Mouse (Mus musculus): ENCODE results near the gene Med21. TPM values are rescaled to one million over a fixed set of nuclear protein-coding genes. Genes with fewer than 3 reads are reported as not detected.

Med21 gene
- polyA plus RNA-seq (2012; rRNA removed): 65.5 and 68.3 TPM in 2 replicates

- DNase-seq (ENCODE audit: extremely low spot score in 1 of 2, low spot score in 1 of 2): peak; percentile 96 to 99
Measured at GRCm38 (mm10) chr6:146642276-146643183, at the start of gene Med21, which contains the start of gene Tm7sf3. TSS of gene Med21 (plus strand) at chr6:146642547. TSS of gene Tm7sf3 (minus strand) at chr6:146642824.

GRCm38 (mm10) chr6:146602601-146603000 lies 39.7 kb upstream of the Med21 start:
- no peak for DNase-seq (ENCODE audit: extremely low spot score in 1 of 2, low spot score in 1 of 2)

GRCm38 (mm10) chr6:146603651-146604050 lies 38.7 kb upstream of the Med21 start:
- DNase-seq (ENCODE audit: extremely low spot score in 1 of 2, low spot score in 1 of 2): no peak

- no peak for DNase-seq (ENCODE audit: extremely low spot score in 1 of 2, low spot score in 1 of 2)
Measured at GRCm38 (mm10) chr6:146611385-146611784, 31.0 kb upstream of the Med21 start.

- DNase-seq (ENCODE audit: extremely low spot score in 1 of 2, low spot score in 1 of 2): no peak
Measured at GRCm38 (mm10) chr6:146611897-146612296, 30.4 kb upstream of the Med21 start.

- DNase-seq (ENCODE audit: extremely low spot score in 1 of 2, low spot score in 1 of 2): no peak
Measured at GRCm38 (mm10) chr6:146612736-146613135, 29.6 kb upstream of the Med21 start.

- no peak for DNase-seq (ENCODE audit: extremely low spot score in 1 of 2, low spot score in 1 of 2)
Measured at GRCm38 (mm10) chr6:146613907-146614306, 28.4 kb upstream of the Med21 start.

GRCm38 (mm10) chr6:146614541-146614940 lies 27.8 kb upstream of the Med21 start:
- no peak for DNase-seq (ENCODE audit: extremely low spot score in 1 of 2, low spot score in 1 of 2)

- no peak for DNase-seq (ENCODE audit: extremely low spot score in 1 of 2, low spot score in 1 of 2)
Measured at GRCm38 (mm10) chr6:146615891-146616290, 26.5 kb upstream of the Med21 start.

GRCm38 (mm10) chr6:146616670-146617069 lies 25.7 kb upstream of the Med21 start:
- no peak for DNase-seq (ENCODE audit: extremely low spot score in 1 of 2, low spot score in 1 of 2)

- DNase-seq (ENCODE audit: extremely low spot score in 1 of 2, low spot score in 1 of 2): no peak
Measured at GRCm38 (mm10) chr6:146628123-146628522, 14.2 kb upstream of the Med21 start.

- DNase-seq (ENCODE audit: extremely low spot score in 1 of 2, low spot score in 1 of 2): no peak
Measured at GRCm38 (mm10) chr6:146629781-146630756, 12.3 kb upstream of the Med21 start.

GRCm38 (mm10) chr6:146630961-146631360 lies 11.4 kb upstream of the Med21 start:
- DNase-seq (ENCODE audit: extremely low spot score in 1 of 2, low spot score in 1 of 2): no peak

GRCm38 (mm10) chr6:146631847-146632246 lies 10.5 kb upstream of the Med21 start:
- DNase-seq (ENCODE audit: extremely low spot score in 1 of 2, low spot score in 1 of 2): no peak

GRCm38 (mm10) chr6:146632403-146632802 lies 9.9 kb upstream of the Med21 start:
- DNase-seq (ENCODE audit: extremely low spot score in 1 of 2, low spot score in 1 of 2): no peak

- no peak for DNase-seq (ENCODE audit: extremely low spot score in 1 of 2, low spot score in 1 of 2)
Measured at GRCm38 (mm10) chr6:146633097-146633496, 9.2 kb upstream of the Med21 start.

GRCm38 (mm10) chr6:146633629-146634014 lies 8.7 kb upstream of the Med21 start:
- peak; percentile 19 to 52 for DNase-seq (ENCODE audit: extremely low spot score in 1 of 2, low spot score in 1 of 2)

GRCm38 (mm10) chr6:146634015-146634722 lies 8.2 kb upstream of the Med21 start:
- DNase-seq (ENCODE audit: extremely low spot score in 1 of 2, low spot score in 1 of 2): peak in 1 of 2 experiments; percentile 65

- no peak for DNase-seq (ENCODE audit: extremely low spot score in 1 of 2, low spot score in 1 of 2)
Measured at GRCm38 (mm10) chr6:146634759-146635606, 7.4 kb upstream of the Med21 start.

All from frontal cortex, adult 2 months (tissue).